Mouse (Mus musculus): Measurements from ENCODE around the gene Mcm9. TPM values are rescaled to one million over a fixed set of nuclear protein-coding genes. Genes with fewer than 3 reads are reported as not detected.

Mcm9 gene
- polyA plus RNA-seq, 1 experiment from 2014 or later: 5.6 TPM

GRCm38 (mm10) chr10:53493954-53494353 lies 136.3 kb downstream of the Mcm9 start:
- H3K27me3 ChIP-seq (replicated peaks; ENCODE audit: control insufficient read depth, insufficient read depth, low read length): no peaks in the 10 kb centered on the region
- ATAC-seq: no peak
- H3K36me3 ChIP-seq (ENCODE audit: control insufficient read depth, insufficient read depth, low read length): no peaks in the 10 kb centered on the region
- H3K9ac ChIP-seq (ENCODE audit: low read depth, low read length): no peak overlapping the region
- H3K27ac ChIP-seq (ENCODE audit: low read length): no peak overlapping the region
- no peak overlapping the region for H3K4me3 ChIP-seq (ENCODE audit: low read length)
- WGBS: 91% methylated on average over 13 of the region's 13 CpGs
- H3K9me3 ChIP-seq (ENCODE audit: control insufficient read depth, low read length): 0 out of 2 replicates have a peak, but pooled peaks cover 4% of the 10 kb centered on the region
- H3K4me1 ChIP-seq (ENCODE audit: control insufficient read depth, insufficient read depth, low read length): no peaks in the 10 kb centered on the region
- H3K4me2 ChIP-seq (ENCODE audit: low read depth, low read length): no peak overlapping the region

Other genes with a start within 250 kb of the Mcm9 start
- 65.1 and 71.2 TPM in 2 replicates for gene Asf1a, start 33.7 kb downstream of the Mcm9 start, polyA plus RNA-seq (2015; fragmentation: Nextera tagmentation; extraction: Ambion mirVana)
- 2.0 and 2.4 TPM in 2 replicates for gene Fam184a, start 120.7 kb upstream of the Mcm9 start, polyA plus RNA-seq (2015; fragmentation: Nextera tagmentation; extraction: Ambion mirVana)

Data from intestine, embryonic 16.5 days (tissue).